Mouse (Mus musculus) cerebellum, adult 2 months (tissue): ENCODE measurements at regions not wholly inside any gene's neighbourhood (a gene's known extent, or its start where the extent isn't known, plus 50 kb on each side); places are given as distances from the start of the nearest gene placed in this dataset.

ENCODE experiments used
- CTCF ChIP-seq: fragments of 200-500 bp; IDR thresholded peaks from 2 replicates; pipeline ENCODE4 v1.5.1; 2011; ENCODE audit warnings: low read depth, mild to moderate bottlenecking, control low read depth, low read length, moderate library complexity, borderline replicate concordance; ENCODE audit not compliant: insufficient read depth
- POLR2A ChIP-seq: fragments of 200-500 bp; IDR thresholded peaks from 2 replicates; pipeline ENCODE4 v1.6.1; 2011; ENCODE audit warnings: low read length, control low read depth, borderline replicate concordance; ENCODE audit not compliant: insufficient read depth

GRCm38 (mm10) chr13:116087140-116087539, 222.3 kb downstream of the Isl1 start:
- TF ChIP-seq CTCF (no peak), POLR2A (no peak)
